Mouse (Mus musculus): ENCODE measurements around the gene Thy1.

DNA sequence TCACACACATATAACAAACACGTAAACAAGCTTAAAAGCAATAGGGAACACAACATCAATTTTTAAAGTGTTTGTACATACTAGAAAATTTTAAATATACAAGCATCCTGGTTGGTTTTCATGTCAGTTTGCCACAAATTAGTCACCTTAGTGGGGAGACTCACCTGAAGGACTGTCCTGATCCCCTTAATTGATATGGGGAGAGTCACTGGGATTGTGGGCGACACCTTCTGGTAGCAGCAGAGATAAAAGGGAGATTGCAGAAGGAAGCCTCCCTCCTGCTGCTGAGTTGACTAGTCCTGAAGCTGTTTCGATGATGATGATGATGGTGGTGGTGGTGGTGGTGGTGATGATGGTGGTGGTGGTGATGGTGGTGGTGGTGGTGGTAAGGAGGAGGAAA is 9.7 kb downstream of the Thy1 start:
- TF ChIP-seq POLR2A (IDR thresholded peaks at IDR 0.05; ENCODE audit: insufficient read depth, low read depth, low read length) (no peak), CTCF (IDR thresholded peaks at IDR 0.05; ENCODE audit: insufficient read depth, low read depth, low read length) (no peak)

All from olfactory bulb, adult 2 months (tissue).